23 mouse cellular contexts compared by ENCODE assay signal in the genomic region with DNA sequence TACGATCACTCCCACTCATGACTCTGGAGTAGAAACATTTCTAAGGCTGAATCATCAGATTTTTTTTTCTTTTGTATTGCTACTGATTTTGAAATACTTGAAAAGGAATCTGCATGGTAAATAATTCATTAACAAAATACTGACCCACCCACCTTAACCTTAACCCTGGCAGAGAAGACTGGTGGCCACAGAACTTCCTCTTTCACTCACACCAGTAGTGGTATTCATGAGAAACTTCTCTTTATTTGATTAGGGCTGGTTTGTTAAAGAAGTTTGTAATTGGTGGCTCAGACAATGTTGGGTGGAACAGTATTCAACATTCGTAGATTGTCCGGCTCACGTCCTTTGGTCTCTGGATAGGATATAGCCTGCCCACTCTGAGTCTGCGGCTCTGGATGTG. TPM values are rescaled to one million over a fixed set of nuclear protein-coding genes. Genes with fewer than 3 reads are reported as not detected.
DNase-seq lines count a peak whose midpoint lies in the region; ATAC-seq and TF ChIP-seq lines count a peak whose summit lies in the region.
"Had no signal": no experiment of that assay in that cellular context is flagged by ENCODE, and none has a peak within 500 bp of the region (broad histone marks: within the 10 kb centered on the region; RNA-seq: fewer than 3 reads in every experiment).

No protein-coding gene starts in this region.

- H3K4me3 ChIP-seq in embryonic fibroblast, embryonic 13.5 days (ENCODE audit: insufficient read depth, low read length) = no peak overlapping the region
- H3K4me3 ChIP-seq: embryonic facial prominence, embryonic 13.5 days; forebrain, embryonic 10.5 days; gastrocnemius, adult 2 months; heart, embryonic 13.5 days; hindbrain, embryonic 12.5 days had no signal

- peak; percentile 80 for ATAC-seq in megakaryocyte progenitor cell, adult 5-6 weeks (replicated peaks; ENCODE audit: poor library complexity)
- ATAC-seq: forebrain, embryonic 14.5 days; hindbrain, embryonic 16.5 days; inflammation-experienced regulatory T-cells, adult 6 months had no signal

- DNase-seq in 416B (ENCODE audit: low read depth) (peak; percentile 71), A20 (ENCODE audit: low read depth, low spot score) (peak; percentile 58), MN1 (ENCODE audit: low spot score) (no peak)
- DNase-seq in layer of hippocampus, postnatal 25 days (ENCODE audit: extremely low spot score in 1 of 2, low spot score in 1 of 2) = no peak
- no peak for DNase-seq in thymus, postnatal 10 days (ENCODE audit: low spot score in 2 of 2)
- DNase-seq: adrenal gland, adult 8-10 months; adrenal gland, postnatal 36 days; cerebellum, adult 11 months; cerebellum, adult 8-10 months; cerebellum, postnatal 14 days; gastrocnemius, adult 2 months; gastrocnemius, postnatal 25 days; heart, adult 11 months; heart, postnatal 36 days had no signal

- peak overlapping the region; percentile 50 for H3K27ac ChIP-seq in embryonic fibroblast, embryonic 13.5 days (ENCODE audit: insufficient read depth, low read length)
- H3K27ac ChIP-seq: embryonic facial prominence, embryonic 13.5 days; forebrain, embryonic 10.5 days; gastrocnemius, adult 2 months; heart, embryonic 13.5 days; hindbrain, embryonic 12.5 days had no signal

- no peak for TF ChIP-seq CTCF in embryonic fibroblast, embryonic 13.5 days (IDR thresholded peaks at IDR 0.05; ENCODE audit: borderline replicate concordance, insufficient read depth, low read length)

- no peak for TF ChIP-seq POLR2A in embryonic fibroblast, embryonic 13.5 days (IDR thresholded peaks at IDR 0.05; ENCODE audit: low read depth, low read length)

- H3K4me1 ChIP-seq in embryonic fibroblast, embryonic 13.5 days (ENCODE audit: control insufficient read depth, insufficient read depth, low read length) = peaks cover 7% of the 10 kb centered on the region; the same call in 1 of the 2 replicates
- H3K4me1 ChIP-seq: embryonic facial prominence, embryonic 13.5 days; forebrain, embryonic 10.5 days; heart, embryonic 13.5 days; hindbrain, embryonic 12.5 days had no signal

RNA-seq across cellular contexts. Expression of gene Enkur, which starts 26.0 kb away (rescaled TPM):
- polyA plus RNA-seq in embryonic fibroblast, embryonic 13.5 days (2011; ENCODE audit: insufficient read length, low read depth, missing spikeins) = 0.44 and 0.83 TPM in 2 replicates
- 2.3 and 2.8 TPM in 2 replicates for total RNA-seq in megakaryocyte progenitor cell, adult 5-6 weeks (2015)
- 3.1 and 4.0 TPM in 2 replicates for total RNA-seq in megakaryocyte progenitor cell, adult 5-6 weeks (2017)
- total RNA-seq in layer of hippocampus, postnatal 25 days (2021) = 1 to 10 TPM; 1.9 to 2.3 TPM

RNA-seq across cellular contexts. Expression of gene Thnsl1, which starts 26.4 kb away (rescaled TPM):
- 6.2 and 7.5 TPM in 2 replicates for polyA plus RNA-seq in embryonic fibroblast, embryonic 13.5 days (2011; ENCODE audit: insufficient read length, low read depth, missing spikeins)
- 5.0 and 5.8 TPM in 2 replicates for total RNA-seq in megakaryocyte progenitor cell, adult 5-6 weeks (2015)
- 3.9 and 4.5 TPM in 2 replicates for total RNA-seq in megakaryocyte progenitor cell, adult 5-6 weeks (2017)
- total RNA-seq in layer of hippocampus, postnatal 25 days (2021) = 10 to 100 TPM; 20.0 to 20.6 TPM

Comparison
In these comparisons a context has a peak if more than half of its experiments do, and no peak if none do; other contexts are left out.
1. DNase-seq: peak in 416B (single experiment) and A20 (single experiment); none in layer of hippocampus, postnatal 25 days (0 of 2), thymus, postnatal 10 days (0 of 2) and MN1 (single experiment).